Mouse (Mus musculus) heart, embryonic 13.5 days (tissue): ENCODE measurements at regions not wholly inside any gene's neighbourhood (a gene's known extent, or its start where the extent isn't known, plus 50 kb on each side); places are given as distances from the start of the nearest gene placed in this dataset.

ENCODE experiments used
- ATAC-seq: fragments of 200-750 bp; cut with Nextera tagmentation; 2 replicates; pipeline ENCODE4 v1.8.0; 2017; ENCODE audit warnings: moderate TSS enrichment; ENCODE audit not compliant: insufficient number of reproducible peaks, low FRiP score, low TSS enrichment; ENCODE audit errors: extremely low read depth
- H3K27ac ChIP-seq: fragments of 300-500 bp; sonication (generic); replicated peaks from 2 replicates; pipeline ENCODE4 v1.5.1; 2015; ENCODE audit warnings: moderate library complexity, mild to moderate bottlenecking, inconsistent platforms
- H3K27me3 ChIP-seq: fragments of 300-500 bp; sonication (generic); replicated peaks from 2 replicates; pipeline ENCODE4 v1.6.1; 2015; ENCODE audit warnings: mild to moderate bottlenecking, inconsistent platforms
- H3K36me3 ChIP-seq: fragments of 300-500 bp; sonication (generic); 2 replicates; pipeline ENCODE4 v1.6.1; 2015; ENCODE audit warnings: mild to moderate bottlenecking, inconsistent platforms
- H3K4me1 ChIP-seq: fragments of 300-500 bp; sonication (generic); 2 replicates; pipeline ENCODE4 v1.6.1; 2015; ENCODE audit warnings: inconsistent platforms
- H3K4me2 ChIP-seq: fragments of 300-500 bp; sonication (generic); 2 replicates; pipeline ENCODE4 v1.6.1; 2015; ENCODE audit warnings: inconsistent platforms, mild to moderate bottlenecking, moderate library complexity
- H3K4me3 ChIP-seq: fragments of 300-500 bp; sonication (generic); 2 replicates; pipeline ENCODE4 v1.5.1; 2015; ENCODE audit warnings: moderate library complexity, mild to moderate bottlenecking, inconsistent platforms
- H3K9ac ChIP-seq: fragments of 300-500 bp; sonication (generic); 2 replicates; pipeline ENCODE4 v1.6.1; 2015; ENCODE audit warnings: inconsistent platforms, mild to moderate bottlenecking, moderate library complexity
- H3K9me3 ChIP-seq: fragments of 300-500 bp; sonication (generic); 2 replicates; pipeline ENCODE4 v1.6.1; 2016; ENCODE audit warnings: inconsistent platforms
- WGBS: fragments of 180-500 bp; shearing (Covaris S2); methylation state at CpG from one replicate; pipeline ENCODE4 v1.1.7; 2015; ENCODE audit warnings: mixed read lengths; 5-methylcytosine and 5-hydroxymethylcytosine counted together

DNA sequence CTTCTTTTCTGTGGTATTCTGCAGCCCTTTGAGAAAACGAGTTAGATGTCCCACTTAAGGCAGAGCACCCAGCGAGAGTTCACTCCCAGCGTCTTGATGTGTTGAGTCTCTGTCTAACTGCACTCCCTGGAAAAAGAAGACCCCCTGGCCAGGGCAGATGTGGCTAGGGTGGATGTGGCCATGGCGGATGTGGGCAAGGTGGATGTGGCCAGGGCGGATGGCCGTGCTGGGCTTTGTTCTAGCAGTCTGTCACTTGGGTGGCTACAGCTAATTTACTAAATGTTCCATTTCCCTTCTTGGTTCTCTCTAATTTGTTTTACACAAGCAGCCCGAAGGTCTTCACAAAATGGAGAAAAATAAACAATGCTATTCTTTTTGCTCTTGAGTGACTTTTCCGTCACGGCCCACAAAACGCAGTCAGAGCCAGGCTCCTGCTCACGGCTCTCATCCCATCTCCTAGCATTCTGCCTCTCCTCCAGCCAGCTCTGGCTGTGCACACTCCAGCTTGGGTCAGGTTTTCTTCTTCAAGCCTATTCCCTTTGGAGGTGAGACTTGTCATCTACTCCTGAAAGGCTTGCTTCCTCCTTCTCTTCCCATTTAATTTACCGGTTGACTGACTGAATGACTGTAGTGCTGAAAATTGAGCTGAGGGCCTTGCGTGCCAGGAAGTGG is 173.4 kb upstream of the Ccdc122 start:
- 79% methylated on average over 13 of the region's 13 CpGs for WGBS
- H3K4me2 ChIP-seq: no peak overlapping the region
- no peaks in the 10 kb centered on the region for H3K4me1 ChIP-seq
- no peak overlapping the region for H3K27ac ChIP-seq
- no peaks in the 10 kb centered on the region for H3K9me3 ChIP-seq
- no peak for ATAC-seq
- no peaks in the 10 kb centered on the region for H3K36me3 ChIP-seq
- H3K27me3 ChIP-seq: no peaks in the 10 kb centered on the region
- H3K4me3 ChIP-seq: no peak overlapping the region
- H3K9ac ChIP-seq: no peak overlapping the region

DNA sequence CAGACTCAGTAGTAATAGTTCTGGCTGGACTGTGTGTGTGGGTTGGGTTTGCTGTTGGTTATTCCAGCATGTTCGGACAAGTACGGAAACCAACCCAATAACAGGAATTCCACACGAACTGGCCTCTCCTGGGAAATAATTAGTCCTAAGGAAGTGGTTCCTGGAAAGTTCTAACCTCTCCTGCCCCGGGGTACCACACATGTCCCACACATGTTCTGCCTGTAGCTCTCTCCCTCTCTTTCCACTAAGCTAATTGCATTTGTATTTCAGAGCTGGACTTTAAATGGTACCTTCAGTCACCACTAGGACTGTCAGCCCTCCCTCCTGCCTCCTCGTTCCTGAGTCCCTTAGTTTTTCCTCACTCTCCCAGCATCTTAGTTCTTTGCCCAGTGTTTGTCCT is 178.2 kb upstream of the Ccdc122 start:
- H3K9ac ChIP-seq: no peak overlapping the region
- no peak for ATAC-seq
- peaks cover 16% of the 10 kb centered on the region for H3K4me1 ChIP-seq
- no peak overlapping the region for H3K4me2 ChIP-seq
- WGBS: 74% methylated on average over 5 of the region's 5 CpGs
- no peaks in the 10 kb centered on the region for H3K36me3 ChIP-seq
- no peaks in the 10 kb centered on the region for H3K9me3 ChIP-seq
- H3K4me3 ChIP-seq: no peak overlapping the region
- H3K27me3 ChIP-seq: no peaks in the 10 kb centered on the region
- H3K27ac ChIP-seq: no peak overlapping the region

DNA sequence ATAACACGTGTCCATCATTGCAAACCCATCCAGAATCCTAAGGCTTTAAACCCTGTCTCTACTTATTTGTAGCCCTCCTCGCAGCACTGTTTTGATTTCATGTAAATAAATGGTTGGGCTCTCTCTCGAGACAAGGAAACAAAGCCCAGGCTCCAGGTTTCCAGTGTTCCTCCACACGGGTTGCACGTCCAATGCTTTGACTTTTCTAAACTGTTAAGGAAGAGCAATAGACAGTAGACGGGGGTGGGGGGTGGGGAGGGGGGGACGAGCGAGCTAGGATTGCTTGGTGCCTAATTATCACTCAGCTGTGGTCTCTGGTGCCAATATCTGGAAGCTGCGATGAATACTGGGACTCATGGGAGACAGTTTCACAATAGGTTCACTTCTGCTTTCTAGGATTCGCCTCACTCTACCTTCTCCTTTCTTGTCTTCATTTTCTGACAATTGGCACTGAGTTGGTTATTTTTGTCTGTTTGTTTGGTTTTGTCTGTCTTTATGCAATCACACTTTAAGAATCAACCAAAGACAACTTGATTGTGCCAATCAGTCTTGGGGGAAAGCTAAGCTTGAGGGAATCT is 179.3 kb upstream of the Ccdc122 start:
- Histone ChIP-seq H3K36me3 (no peaks in the 10 kb centered on the region), H3K4me3 (no peak overlapping the region), H3K9ac (no peak overlapping the region), H3K27me3 (no peaks in the 10 kb centered on the region), H3K4me1 (peaks cover 16% of the 10 kb centered on the region), H3K4me2 (peak overlapping the region; percentile 61), H3K9me3 (no peaks in the 10 kb centered on the region), H3K27ac (0 out of 2 replicates have a peak overlapping the region, but pooled peaks have one; percentile 10)
- no peak for ATAC-seq
- 42% methylated on average over 10 of the region's 10 CpGs for WGBS

DNA sequence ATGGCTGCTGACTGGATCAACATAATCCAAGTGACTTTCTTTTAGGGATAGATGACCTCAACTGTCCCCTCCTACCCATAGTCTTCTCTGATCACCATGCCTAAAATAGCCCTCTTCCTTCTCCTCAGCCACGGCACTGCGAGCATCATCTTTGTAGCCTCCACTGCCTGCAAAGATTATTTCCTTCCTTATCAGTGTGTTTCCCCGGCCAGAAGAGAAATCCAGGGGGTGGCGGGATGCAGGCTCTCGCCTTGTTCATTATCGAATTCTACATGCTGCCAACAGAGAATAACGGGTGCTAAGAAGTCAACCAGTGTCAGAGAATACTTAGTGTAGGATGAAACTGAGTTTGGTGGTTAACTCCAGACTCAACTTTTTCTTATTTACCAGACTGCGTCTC is 180.0 kb upstream of the Ccdc122 start:
- no peak for ATAC-seq
- Histone ChIP-seq H3K9ac (0 out of 2 replicates have a peak overlapping the region, but pooled peaks have one; percentile 2), H3K4me1 (peaks cover 20% of the 10 kb centered on the region), H3K4me2 (peak overlapping the region; percentile 61), H3K4me3 (peak overlapping the region; percentile 28), H3K36me3 (no peaks in the 10 kb centered on the region), H3K27me3 (no peaks in the 10 kb centered on the region), H3K27ac (peak overlapping the region; percentile 10; the same call in 1 of the 2 replicates), H3K9me3 (no peaks in the 10 kb centered on the region)
- 10% methylated on average over 8 of the region's 8 CpGs for WGBS

DNA sequence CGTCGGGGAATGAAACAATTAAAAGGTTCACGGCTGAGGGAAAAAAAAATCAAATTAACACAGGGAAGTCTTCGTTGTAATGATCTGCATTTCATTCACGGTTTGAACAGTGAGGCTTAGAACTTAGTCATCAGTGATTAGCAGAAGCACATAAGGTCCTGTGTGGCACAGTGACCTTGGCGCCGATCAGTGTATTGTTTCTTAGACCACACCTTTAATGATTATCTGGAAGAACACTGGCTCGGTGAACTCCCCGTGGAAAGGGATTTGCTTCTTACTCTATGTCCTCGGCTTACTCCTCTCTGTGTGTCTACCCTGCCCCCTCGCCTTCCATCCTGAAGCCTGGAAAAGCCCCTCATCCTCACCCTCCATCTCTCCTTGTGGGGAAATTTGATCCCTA is 181.6 kb upstream of the Ccdc122 start:
- H3K4me3 ChIP-seq: no peak overlapping the region
- no peak overlapping the region for H3K4me2 ChIP-seq
- H3K9me3 ChIP-seq: no peaks in the 10 kb centered on the region
- H3K27ac ChIP-seq: no peak overlapping the region
- peaks cover 28% of the 10 kb centered on the region for H3K4me1 ChIP-seq
- ATAC-seq: no peak
- no peaks in the 10 kb centered on the region for H3K36me3 ChIP-seq
- no peak overlapping the region for H3K9ac ChIP-seq
- no peaks in the 10 kb centered on the region for H3K27me3 ChIP-seq
- 77% methylated on average over 11 of the region's 11 CpGs for WGBS

DNA sequence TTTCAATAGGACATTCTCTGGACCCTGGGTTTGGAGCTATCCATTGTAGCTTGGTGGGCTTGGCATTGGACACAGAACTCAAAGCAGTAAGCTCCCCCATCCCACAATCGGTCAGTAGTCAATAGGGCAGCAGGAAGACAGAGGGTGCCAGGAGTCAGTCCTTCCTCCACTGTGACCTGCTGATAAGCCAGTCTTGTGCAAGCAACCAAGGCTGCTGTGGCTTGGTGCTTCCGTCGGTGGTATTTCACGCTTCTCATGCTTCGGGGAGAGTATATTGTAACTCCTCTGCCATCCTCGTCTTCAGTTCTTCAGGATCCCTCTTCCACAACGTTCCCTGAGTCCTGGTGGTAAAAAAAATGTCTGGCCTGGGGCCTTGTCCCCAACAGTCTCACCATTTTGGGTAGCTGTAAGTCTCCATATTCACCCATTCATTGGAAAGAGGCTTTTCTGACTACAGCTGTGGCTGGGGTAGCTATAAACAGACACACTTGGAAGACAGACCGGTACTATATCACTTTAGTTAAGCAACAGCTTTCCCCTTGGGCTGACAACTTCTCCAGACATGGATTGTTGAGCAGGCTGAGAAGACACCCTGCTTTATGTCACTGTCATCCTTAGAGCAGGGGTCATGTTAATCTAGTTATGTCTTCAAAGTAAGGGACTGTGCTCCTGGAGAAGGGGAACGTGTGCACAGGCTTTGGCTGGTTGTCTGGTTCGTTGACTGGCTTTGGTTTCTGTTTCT is 184.9 kb upstream of the Ccdc122 start:
- Histone ChIP-seq H3K9ac (no peak overlapping the region), H3K4me3 (no peak overlapping the region), H3K4me2 (no peak overlapping the region), H3K9me3 (no peaks in the 10 kb centered on the region), H3K36me3 (no peaks in the 10 kb centered on the region), H3K27me3 (no peaks in the 10 kb centered on the region), H3K4me1 (peaks cover 32% of the 10 kb centered on the region), H3K27ac (no peak overlapping the region)
- WGBS: 34% methylated on average over 10 of the region's 10 CpGs
- no peak for ATAC-seq

DNA sequence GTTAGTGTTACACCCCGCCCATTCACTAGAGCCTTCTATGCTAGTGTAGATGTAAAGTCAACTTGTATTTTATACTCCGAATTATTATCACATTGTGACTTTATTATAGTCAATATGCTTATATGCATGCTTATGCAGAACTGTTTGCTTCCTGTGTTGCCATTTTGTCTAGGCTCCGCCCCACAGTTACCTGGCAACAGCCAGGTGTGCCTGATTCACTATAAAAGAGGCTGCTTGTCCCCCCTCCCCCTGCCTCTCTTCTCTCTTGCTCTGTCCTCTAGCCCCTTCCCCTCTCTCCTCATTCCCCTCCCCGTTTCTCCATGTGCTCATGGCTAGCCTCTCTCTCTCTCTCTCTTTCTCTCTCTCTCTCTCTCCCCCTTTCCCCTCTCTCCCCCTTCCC is 185.9 kb upstream of the Ccdc122 start:
- Histone ChIP-seq H3K9me3 (no peaks in the 10 kb centered on the region), H3K4me3 (no peak overlapping the region), H3K9ac (no peak overlapping the region), H3K27me3 (no peaks in the 10 kb centered on the region), H3K4me2 (no peak overlapping the region), H3K4me1 (peaks cover 23% of the 10 kb centered on the region), H3K27ac (no peak overlapping the region), H3K36me3 (no peaks in the 10 kb centered on the region)
- 82% methylated on average over 4 of the region's 4 CpGs for WGBS
- no peak; the same call in 1 of the 2 replicates for ATAC-seq

DNA sequence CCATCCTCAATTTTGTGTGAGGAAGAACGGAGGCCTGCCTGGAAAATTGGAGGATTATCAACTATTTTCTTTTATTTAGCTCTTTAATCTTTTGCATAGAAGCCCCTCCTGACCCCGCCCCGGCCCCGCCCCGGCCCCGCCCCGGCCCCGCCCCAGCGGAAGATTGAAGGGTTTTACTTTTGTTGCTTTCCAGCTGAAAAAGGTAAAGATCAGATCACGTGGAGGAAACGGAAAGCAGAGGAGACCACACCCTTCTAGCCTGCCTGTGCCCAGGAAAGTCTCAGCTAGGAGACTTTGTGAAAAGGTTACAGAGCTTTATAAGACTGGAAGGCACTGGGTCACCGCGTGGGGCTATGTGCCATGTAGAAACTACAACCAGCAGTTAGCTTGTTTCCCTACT is 186.5 kb upstream of the Ccdc122 start:
- H3K27ac ChIP-seq: no peak overlapping the region
- H3K9ac ChIP-seq: no peak overlapping the region
- no peaks in the 10 kb centered on the region for H3K9me3 ChIP-seq
- peak overlapping the region; percentile 44 for H3K4me2 ChIP-seq
- no peak for ATAC-seq
- H3K4me3 ChIP-seq: peak overlapping the region; percentile 14; the same call in 1 of the 2 replicates
- H3K27me3 ChIP-seq: no peaks in the 10 kb centered on the region
- no peaks in the 10 kb centered on the region for H3K36me3 ChIP-seq
- WGBS: 33% methylated on average over 13 of the region's 13 CpGs
- H3K4me1 ChIP-seq: peaks cover 23% of the 10 kb centered on the region

DNA sequence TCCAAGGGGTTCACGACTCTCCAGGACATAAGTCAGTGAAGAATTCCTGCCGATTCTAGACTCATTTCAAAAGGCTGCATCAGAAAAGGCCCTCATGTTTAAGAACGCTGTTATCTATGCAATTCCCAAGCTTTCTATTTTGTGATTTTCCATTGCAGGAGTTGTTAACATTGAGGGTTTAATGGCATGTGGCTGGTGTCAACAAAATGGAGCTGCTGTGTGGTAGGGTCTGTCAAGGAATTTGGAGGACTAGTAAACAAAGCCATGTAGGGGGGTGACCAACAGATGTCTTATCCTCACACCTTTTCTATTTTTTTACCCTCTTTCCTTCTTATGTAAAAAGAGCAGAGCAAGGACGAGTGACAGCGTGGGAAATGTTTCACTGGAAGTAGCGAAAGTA is 186.9 kb upstream of the Ccdc122 start:
- no peak overlapping the region for H3K27ac ChIP-seq
- H3K4me2 ChIP-seq: peak overlapping the region; percentile 44
- no peaks in the 10 kb centered on the region for H3K9me3 ChIP-seq
- H3K27me3 ChIP-seq: no peaks in the 10 kb centered on the region
- H3K4me3 ChIP-seq: peak overlapping the region; percentile 14; the same call in 1 of the 2 replicates
- no peak overlapping the region for H3K9ac ChIP-seq
- H3K4me1 ChIP-seq: peaks cover 23% of the 10 kb centered on the region
- no peaks in the 10 kb centered on the region for H3K36me3 ChIP-seq
- WGBS: 46% methylated on average over 6 of the region's 6 CpGs
- no peak for ATAC-seq

DNA sequence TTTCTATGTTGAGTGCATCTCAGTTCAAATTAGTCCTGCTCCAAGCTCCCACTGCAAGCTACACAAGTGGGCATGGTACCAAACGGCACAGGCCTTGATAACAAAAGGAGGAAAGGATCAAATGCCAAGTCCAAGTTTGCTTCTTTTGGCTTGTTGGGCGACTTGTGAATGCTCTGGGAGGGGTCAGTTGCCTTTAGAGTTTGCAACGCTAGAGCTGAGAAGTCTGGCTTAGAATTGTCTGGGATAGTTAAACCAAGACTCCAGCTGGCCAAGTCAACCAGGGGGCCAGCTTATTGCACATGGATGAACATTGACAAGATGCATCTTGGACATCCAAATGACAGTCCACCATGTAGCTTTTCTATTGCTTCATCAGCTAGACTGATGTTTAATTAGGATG is 187.5 kb upstream of the Ccdc122 start:
- Histone ChIP-seq H3K27ac (no peak overlapping the region), H3K4me2 (no peak overlapping the region), H3K9ac (no peak overlapping the region), H3K36me3 (no peaks in the 10 kb centered on the region), H3K9me3 (no peaks in the 10 kb centered on the region), H3K4me3 (no peak overlapping the region), H3K4me1 (peaks cover 23% of the 10 kb centered on the region), H3K27me3 (no peaks in the 10 kb centered on the region)
- no peak for ATAC-seq
- WGBS: 51% methylated on average over 3 of the region's 3 CpGs

DNA sequence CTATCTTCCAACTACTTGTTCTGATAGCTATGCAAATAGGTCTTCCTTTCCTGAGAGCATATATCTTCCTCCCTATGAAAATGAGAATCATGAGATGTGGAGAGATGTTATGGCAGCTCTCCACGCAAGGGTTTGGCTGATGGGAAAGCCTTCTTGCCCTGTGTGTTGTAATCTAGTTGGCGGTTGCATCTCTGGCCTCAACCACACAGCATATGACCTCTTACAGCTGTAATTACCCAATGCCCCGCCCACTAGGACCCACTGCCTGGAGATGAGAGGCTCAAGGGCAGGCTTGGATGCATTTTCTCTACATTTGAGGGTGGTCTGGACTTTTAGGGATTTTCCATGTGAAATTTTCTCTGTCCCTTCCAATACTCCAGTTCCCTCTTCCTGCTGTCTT is 190.9 kb upstream of the Ccdc122 start:
- WGBS: 77% methylated on average over 3 of the region's 3 CpGs
- ATAC-seq: no peak
- no peaks in the 10 kb centered on the region for H3K9me3 ChIP-seq
- H3K4me3 ChIP-seq: no peak overlapping the region
- H3K27me3 ChIP-seq: no peaks in the 10 kb centered on the region
- no peak overlapping the region for H3K4me2 ChIP-seq
- H3K36me3 ChIP-seq: no peaks in the 10 kb centered on the region
- peaks cover 14% of the 10 kb centered on the region; the same call in 1 of the 2 replicates for H3K4me1 ChIP-seq
- H3K27ac ChIP-seq: no peak overlapping the region
- H3K9ac ChIP-seq: no peak overlapping the region
